Mouse (Mus musculus): ENCODE data around the gene Eef1akmt4.
"Not testable (repeated sequence)": the region's sequence is repeated elsewhere in the genome, so short reads cannot be mapped to it uniquely, and the experiment has no call there.

Gene Eef1akmt4

GRCm38 (mm10) chr16:20628871-20629391, 17.5 kb downstream of the Eef1akmt4 start:
- no peak for DNase-seq (ENCODE audit: low spot score)

- no peak for DNase-seq (ENCODE audit: low spot score)
Measured at GRCm38 (mm10) chr16:20629731-20630634, 18.6 kb downstream of the Eef1akmt4 start, which contains the start of gene Ece2. Ece2 (plus strand) TSS chr16:20629828.

GRCm38 (mm10) chr16:20637410-20637809, 26.0 kb downstream of the Eef1akmt4 start:
- DNase-seq (ENCODE audit: low spot score) = no peak

- DNase-seq (ENCODE audit: low spot score) = no peak
Measured at GRCm38 (mm10) chr16:20638367-20638766, 27.0 kb downstream of the Eef1akmt4 start.

GRCm38 (mm10) chr16:20642161-20642560, 30.8 kb downstream of the Eef1akmt4 start:
- DNase-seq (ENCODE audit: low spot score) = no peak

- no peak for DNase-seq (ENCODE audit: low spot score)
Measured at GRCm38 (mm10) chr16:20643911-20644310, 32.5 kb downstream of the Eef1akmt4 start.

GRCm38 (mm10) chr16:20651076-20651946, 39.9 kb downstream of the Eef1akmt4 start, which contains the start of gene Psmd2:
Psmd2 (plus strand) TSS chr16:20651652.
- peak; percentile 91 for DNase-seq (ENCODE audit: low spot score)

GRCm38 (mm10) chr16:20651947-20652310, 40.5 kb downstream of the Eef1akmt4 start:
- no peak for DNase-seq (ENCODE audit: low spot score)

GRCm38 (mm10) chr16:20653315-20653714, 41.9 kb downstream of the Eef1akmt4 start:
- DNase-seq (ENCODE audit: low spot score) = no peak

GRCm38 (mm10) chr16:20657661-20658060, 46.3 kb downstream of the Eef1akmt4 start:
- no peak for DNase-seq (ENCODE audit: low spot score)

GRCm38 (mm10) chr16:20668013-20668412, 56.6 kb downstream of the Eef1akmt4 start, which contains the start of gene Eif4g1:
Eif4g1 (plus strand) TSS chr16:20668313.
- not testable (repeated sequence) for DNase-seq (ENCODE audit: low spot score)

All from urinary bladder, postnatal 10 days (tissue).